Mouse (Mus musculus): Measurements from ENCODE around the gene Ube2s.

DNA sequence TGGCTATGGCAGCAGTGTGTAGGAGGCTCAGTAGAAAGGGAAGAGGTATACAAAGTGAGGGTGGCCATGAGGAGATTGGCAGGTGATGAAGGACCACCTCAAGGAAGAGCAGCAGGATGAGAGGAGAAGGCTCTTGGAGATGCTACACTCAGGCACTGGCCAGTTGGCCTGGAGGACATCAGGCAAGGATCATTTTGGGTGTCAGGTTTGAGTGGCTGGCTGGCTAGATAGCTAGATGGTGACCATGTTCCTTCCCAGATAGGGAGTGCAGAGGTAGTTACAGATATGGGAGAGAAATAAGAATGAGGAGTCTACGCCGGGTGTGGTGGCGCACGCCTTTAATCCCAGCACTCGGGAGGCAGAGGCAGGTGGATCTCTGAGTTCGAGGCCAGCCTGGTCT lies 67.5 kb downstream of the Ube2s start:
- no peak for TF ChIP-seq ZNF384 (IDR thresholded peaks at IDR 0.05; ENCODE audit: low read depth, low read length)
- TF ChIP-seq ZC3H11A (IDR thresholded peaks at IDR 0.05; ENCODE audit: borderline replicate concordance, low read depth, low read length): no peak
